Mouse (Mus musculus) embryonic facial prominence, embryonic 12.5 days (tissue): ENCODE measurements around the gene H2-Q6. TPM values are rescaled to one million over a fixed set of nuclear protein-coding genes. Genes with fewer than 3 reads are reported as not detected.
"Not testable (repeated sequence)": the region's sequence is repeated elsewhere in the genome, so short reads cannot be mapped to it uniquely, and the experiment has no call there.

Experiments
- ATAC-seq: fragments of 200-750 bp; cut with Nextera tagmentation; 2 replicates; pipeline ENCODE4 v1.8.0; 2017; ENCODE audit not compliant: insufficient number of reproducible peaks, insufficient read depth, low FRiP score, low TSS enrichment
- H3K27ac ChIP-seq: fragments of 300-500 bp; sonication (generic); 2 replicates; pipeline ENCODE4 v1.5.1; 2016; ENCODE audit warnings: mild to moderate bottlenecking
- H3K27me3 ChIP-seq: fragments of 300-500 bp; sonication (generic); 2 replicates; pipeline ENCODE4 v1.6.1; 2016; ENCODE audit warnings: mild to moderate bottlenecking, moderate library complexity
- H3K36me3 ChIP-seq: fragments of 300-500 bp; sonication (generic); 2 replicates; pipeline ENCODE4 v1.6.1; 2016; ENCODE audit warnings: mild to moderate bottlenecking
- H3K4me1 ChIP-seq: fragments of 300-500 bp; sonication (generic); 2 replicates; pipeline ENCODE4 v1.6.1; 2016
- H3K4me2 ChIP-seq: fragments of 300-500 bp; sonication (generic); replicated peaks from 2 replicates; pipeline ENCODE4 v1.6.1; 2016; ENCODE audit warnings: mild to moderate bottlenecking, moderate library complexity
- H3K4me3 ChIP-seq: fragments of 300-500 bp; sonication (generic); 2 replicates; pipeline ENCODE4 v1.5.1; 2016; ENCODE audit warnings: mild to moderate bottlenecking
- H3K9ac ChIP-seq: fragments of 300-500 bp; sonication (generic); 2 replicates; pipeline ENCODE4 v1.6.1; 2016; ENCODE audit warnings: mild to moderate bottlenecking, moderate library complexity
- H3K9me3 ChIP-seq: fragments of 300-500 bp; sonication (generic); 2 replicates; pipeline ENCODE4 v1.6.1; 2016; ENCODE audit warnings: mild to moderate bottlenecking, moderate library complexity
- WGBS: fragments of 180-500 bp; shearing (Covaris S2); methylation state at CpG from one replicate; pipeline ENCODE4 v1.1.7; 2016; 5-methylcytosine and 5-hydroxymethylcytosine counted together
- polyA plus RNA-seq: library from polyadenylated mRNA; unstranded; fragments of >200 nt; fragmentation: Nextera tagmentation; extraction: Ambion mirVana; gene quantifications from 2 replicates; pipeline ENCODE4 v1.2.1, GENCODE M21; 2016

H2-Q6 gene
- polyA plus RNA-seq, 1 experiment from 2014 or later: 0.33 TPM

GRCm38 (mm10) chr17:35437386-35437936 is 12.8 kb downstream of the H2-Q6 start:
- not testable (repeated sequence) for H3K36me3 ChIP-seq, H3K4me3 ChIP-seq, H3K9me3 ChIP-seq, H3K9ac ChIP-seq, ATAC-seq, H3K4me1 ChIP-seq, H3K27ac ChIP-seq, H3K4me2 ChIP-seq
- 55% methylated on average over 1 of the region's 1 CpGs for WGBS
- peaks cover 20% of the 10 kb centered on the region; the same call in 1 of the 2 replicates for H3K27me3 ChIP-seq

GRCm38 (mm10) chr17:35438395-35438794 is 13.7 kb downstream of the H2-Q6 start:
- not testable (repeated sequence) for H3K4me2 ChIP-seq, H3K4me3 ChIP-seq, H3K9ac ChIP-seq, ATAC-seq, H3K27ac ChIP-seq, H3K4me1 ChIP-seq, H3K9me3 ChIP-seq, H3K36me3 ChIP-seq
- WGBS: 74% methylated on average over 3 of the region's 3 CpGs
- peaks cover 20% of the 10 kb centered on the region; the same call in 1 of the 2 replicates for H3K27me3 ChIP-seq

GRCm38 (mm10) chr17:35438885-35439284 is 14.2 kb downstream of the H2-Q6 start, which contains the start of gene H2-Q7:
TSS of gene H2-Q7 (plus strand) at chr17:35439155.
- not testable (repeated sequence) for H3K4me1 ChIP-seq, H3K9me3 ChIP-seq, H3K36me3 ChIP-seq, H3K27ac ChIP-seq
- Histone ChIP-seq H3K27me3 (peaks cover 20% of the 10 kb centered on the region; the same call in 1 of the 2 replicates), H3K9ac (peak within 1 kb of the TSS; percentile 68), H3K4me2 (peak within 1 kb of the TSS; percentile 76), H3K4me3 (peak within 1 kb of the TSS; percentile 52)
- WGBS: 2% methylated on average over 18 of the region's 18 CpGs
- ATAC-seq: peak; percentile 78

GRCm38 (mm10) chr17:35439295-35439747 is 14.7 kb downstream of the H2-Q6 start:
- not testable (repeated sequence) for H3K36me3 ChIP-seq, H3K27ac ChIP-seq, H3K9me3 ChIP-seq, H3K4me1 ChIP-seq
- WGBS: 1% methylated on average over 47 of the region's 48 CpGs
- peak overlapping the region; percentile 52 for H3K4me3 ChIP-seq
- peak overlapping the region; percentile 76 for H3K4me2 ChIP-seq
- peaks cover 20% of the 10 kb centered on the region; the same call in 1 of the 2 replicates for H3K27me3 ChIP-seq
- ATAC-seq: peak; percentile 22; the same call in 1 of the 2 replicates
- H3K9ac ChIP-seq: peak overlapping the region; percentile 68

- H3K27me3 ChIP-seq: peaks cover 20% of the 10 kb centered on the region; the same call in 1 of the 2 replicates
- H3K27ac ChIP-seq, H3K36me3 ChIP-seq, H3K4me1 ChIP-seq, H3K9ac ChIP-seq, H3K4me3 ChIP-seq, H3K4me2 ChIP-seq, H3K9me3 ChIP-seq, ATAC-seq: not testable (repeated sequence)
- 34% methylated on average over 27 of the region's 27 CpGs for WGBS
Observed at GRCm38 (mm10) chr17:35439925-35440645, 15.4 kb downstream of the H2-Q6 start.

- not testable (repeated sequence) for H3K4me2 ChIP-seq, H3K9me3 ChIP-seq, H3K36me3 ChIP-seq, ATAC-seq, H3K9ac ChIP-seq, H3K4me3 ChIP-seq, H3K27ac ChIP-seq, H3K4me1 ChIP-seq
- peaks cover 17% of the 10 kb centered on the region; the same call in 1 of the 2 replicates for H3K27me3 ChIP-seq
- 84% methylated on average over 2 of the region's 2 CpGs for WGBS
Observed at GRCm38 (mm10) chr17:35442376-35442775, 17.7 kb downstream of the H2-Q6 start.

GRCm38 (mm10) chr17:35444510-35444909 is 19.9 kb downstream of the H2-Q6 start:
- H3K4me3 ChIP-seq, H3K27me3 ChIP-seq, H3K9ac ChIP-seq, H3K4me2 ChIP-seq, H3K36me3 ChIP-seq, ATAC-seq, H3K27ac ChIP-seq, H3K9me3 ChIP-seq, H3K4me1 ChIP-seq: not testable (repeated sequence)
- 82% methylated on average over 2 of the region's 2 CpGs for WGBS

GRCm38 (mm10) chr17:35458247-35458646 is 33.6 kb downstream of the H2-Q6 start:
- not testable (repeated sequence) for H3K4me2 ChIP-seq, H3K27ac ChIP-seq, H3K4me3 ChIP-seq, H3K27me3 ChIP-seq, ATAC-seq, H3K9me3 ChIP-seq, H3K4me1 ChIP-seq, H3K9ac ChIP-seq, H3K36me3 ChIP-seq
- no CpG with 5 or more reads among the region's 1 CpGs for WGBS

GRCm38 (mm10) chr17:35460513-35461341 is 36.1 kb downstream of the H2-Q6 start:
- H3K36me3 ChIP-seq, H3K27me3 ChIP-seq, H3K4me3 ChIP-seq, H3K9me3 ChIP-seq, H3K4me1 ChIP-seq, ATAC-seq, H3K4me2 ChIP-seq, H3K27ac ChIP-seq, H3K9ac ChIP-seq: not testable (repeated sequence)
- WGBS: 74% methylated on average over 3 of the region's 9 CpGs

- not testable (repeated sequence) for H3K27ac ChIP-seq, H3K36me3 ChIP-seq, ATAC-seq, H3K4me2 ChIP-seq, H3K9me3 ChIP-seq, H3K4me1 ChIP-seq, H3K9ac ChIP-seq, H3K4me3 ChIP-seq
- peaks cover 24% of the 10 kb centered on the region for H3K27me3 ChIP-seq
- 7% methylated on average over 8 of the region's 8 CpGs for WGBS
Observed at GRCm38 (mm10) chr17:35465651-35466050, 41.0 kb downstream of the H2-Q6 start.

GRCm38 (mm10) chr17:35468936-35469335 is 44.3 kb downstream of the H2-Q6 start:
- not testable (repeated sequence) for H3K36me3 ChIP-seq, H3K4me1 ChIP-seq, ATAC-seq, H3K4me3 ChIP-seq, H3K4me2 ChIP-seq, H3K27ac ChIP-seq, H3K9me3 ChIP-seq, H3K9ac ChIP-seq
- peaks cover 30% of the 10 kb centered on the region for H3K27me3 ChIP-seq
- WGBS: 61% methylated on average over 3 of the region's 3 CpGs
